Mouse (Mus musculus) liver, adult 2 months (tissue): ENCODE results near the gene Fbxw10.

Source experiments
- CTCF ChIP-seq: fragments of 200-500 bp; IDR thresholded peaks from 2 replicates; pipeline ENCODE4 v1.5.1; 2011; ENCODE audit warnings: low read depth, low read length, control low read depth
- POLR2A ChIP-seq: fragments of 200-500 bp; IDR thresholded peaks from 2 replicates; pipeline ENCODE4 v1.6.1; 2011; ENCODE audit warnings: low read length, control low read depth; ENCODE audit not compliant: insufficient read depth; ENCODE audit errors: extremely low read depth

DNA sequence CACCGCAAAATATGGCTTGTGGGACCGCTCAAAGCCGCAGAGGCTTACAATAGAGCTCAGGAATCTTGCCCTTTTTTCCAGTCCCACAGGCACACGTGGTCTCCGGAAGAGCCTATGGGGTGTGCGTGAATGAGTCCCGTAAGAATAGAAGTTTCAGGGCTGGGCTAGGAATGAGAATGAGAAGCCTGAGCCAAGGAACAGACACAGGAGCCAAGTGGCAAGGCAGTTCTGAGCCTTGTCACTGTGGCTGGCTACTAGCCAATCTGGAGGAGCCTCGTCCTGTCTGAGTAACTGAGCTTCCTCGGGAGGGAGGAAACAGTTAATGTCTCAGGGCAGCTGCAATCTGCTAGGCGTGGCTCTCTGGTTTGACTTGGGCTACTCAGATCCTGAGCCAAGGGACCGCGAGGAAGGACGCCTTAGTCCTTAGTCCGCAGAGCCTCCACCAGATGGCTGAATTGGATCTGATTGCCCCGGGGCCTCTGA is 26.8 kb upstream of the Fbxw10 start, which contains the start of gene Trim16:
- TF ChIP-seq CTCF (no peak), POLR2A (no peak)
